Mouse (Mus musculus) kidney, embryonic 16.5 days (tissue): Measurements from ENCODE around the gene Col19a1. TPM values are rescaled to one million over a fixed set of nuclear protein-coding genes. Genes with fewer than 3 reads are reported as not detected.
A peak's percentile ranks its signal among the peaks of the same experiment; 100 is the strongest.
"Not testable (repeated sequence)": the region's sequence is repeated elsewhere in the genome, so short reads cannot be mapped to it uniquely, and the experiment has no call there.

Experiments
- ATAC-seq: fragments of 200-750 bp; cut with Nextera tagmentation; 2 replicates; pipeline ENCODE4 v1.8.0; 2017; ENCODE audit warnings: moderate TSS enrichment; ENCODE audit not compliant: low FRiP score, low TSS enrichment
- H3K27ac ChIP-seq: fragments of 300-500 bp; sonication (generic); 2 replicates; pipeline ENCODE4 v1.5.1; 2014; ENCODE audit warnings: low read length
- H3K27me3 ChIP-seq: fragments of 300-500 bp; sonication (generic); 2 replicates; pipeline ENCODE4 v1.6.1; 2014; ENCODE audit warnings: low read length, control low read depth, mixed read lengths; ENCODE audit not compliant: insufficient read depth
- H3K36me3 ChIP-seq: fragments of 300-500 bp; sonication (generic); 2 replicates; pipeline ENCODE4 v1.6.1; 2014; ENCODE audit warnings: low read length, control low read depth, mixed read lengths; ENCODE audit not compliant: insufficient read depth
- H3K4me1 ChIP-seq: fragments of 300-500 bp; sonication (generic); 2 replicates; pipeline ENCODE4 v1.6.1; 2014; ENCODE audit warnings: low read length, control low read depth, mixed read lengths; ENCODE audit not compliant: insufficient read depth
- H3K4me2 ChIP-seq: fragments of 300-500 bp; sonication (generic); replicated peaks from 2 replicates; pipeline ENCODE4 v1.6.1; 2014; ENCODE audit warnings: low read depth, low read length
- H3K4me3 ChIP-seq: fragments of 300-500 bp; sonication (generic); 2 replicates; pipeline ENCODE4 v1.5.1; 2014; ENCODE audit warnings: mild to moderate bottlenecking, low read length
- H3K9ac ChIP-seq: fragments of 300-500 bp; sonication (generic); replicated peaks from 2 replicates; pipeline ENCODE4 v1.6.1; 2014; ENCODE audit warnings: low read length
- H3K9me3 ChIP-seq: fragments of 300-500 bp; sonication (generic); 2 replicates; pipeline ENCODE4 v1.6.1; 2016; ENCODE audit warnings: low read length, control low read depth
- WGBS: fragments of 180-500 bp; shearing (Covaris S2); extraction: QIAGEN DNeasy Blood & Tissue Kit; methylation state at CpG from one replicate; pipeline ENCODE4 v1.1.7; 2014; 5-methylcytosine and 5-hydroxymethylcytosine counted together
- polyA plus RNA-seq: library from polyadenylated mRNA; unstranded; fragments of >200 nt; fragmentation: Nextera tagmentation; extraction: Ambion mirVana; gene quantifications from 2 replicates; pipeline ENCODE4 v1.2.1, GENCODE M21; 2015

Col19a1 gene
- polyA plus RNA-seq: 0.15 and 0.23 TPM in 2 replicates

GRCm38 (mm10) chr1:24587141-24587541, at the start of gene Col19a1:
Gene Col19a1, minus strand, starts transcription at chr1:24587472.
- Histone ChIP-seq H3K4me1 (peaks cover 12% of the 10 kb centered on the region), H3K27ac (no peak within 1 kb of the TSS), H3K27me3 (peaks cover 58% of the 10 kb centered on the region), H3K4me2 (peak within 1 kb of the TSS; percentile 91), H3K36me3 (no peaks in the 10 kb centered on the region), H3K9me3 (no peaks in the 10 kb centered on the region), H3K4me3 (peak within 1 kb of the TSS; percentile 56), H3K9ac (peak within 1 kb of the TSS; percentile 46)
- under 1% methylated on average over 22 of the region's 22 CpGs for WGBS
- peak; percentile 70; the same call in 1 of the 2 replicates for ATAC-seq

- ATAC-seq: peak; percentile 46; the same call in 1 of the 2 replicates
- H3K4me1 ChIP-seq: no peaks in the 10 kb centered on the region
- H3K27me3 ChIP-seq: no peaks in the 10 kb centered on the region
- H3K4me3 ChIP-seq: no peak overlapping the region
- H3K9ac ChIP-seq: no peak overlapping the region
- no peak overlapping the region for H3K27ac ChIP-seq
- no peaks in the 10 kb centered on the region; the same call in 1 of the 2 replicates for H3K9me3 ChIP-seq
- peak overlapping the region; percentile 22; the same call in 1 of the 2 replicates for H3K4me2 ChIP-seq
- no peaks in the 10 kb centered on the region for H3K36me3 ChIP-seq
- 30% methylated on average over 14 of the region's 14 CpGs for WGBS
These were observed 46.4 kb upstream of the Col19a1 start for GRCm38 (mm10) chr1:24633553-24634132.

GRCm38 (mm10) chr1:24612556-24612955, 25.3 kb upstream of the Col19a1 start:
- not testable (repeated sequence) for H3K36me3 ChIP-seq, H3K9me3 ChIP-seq, H3K27ac ChIP-seq, H3K9ac ChIP-seq, H3K4me3 ChIP-seq, H3K4me1 ChIP-seq, H3K27me3 ChIP-seq, ATAC-seq, H3K4me2 ChIP-seq
- WGBS: 1% methylated on average over 1 of the region's 2 CpGs

- no peaks in the 10 kb centered on the region for H3K27me3 ChIP-seq
- no peaks in the 10 kb centered on the region for H3K36me3 ChIP-seq
- H3K4me2 ChIP-seq: no peak overlapping the region
- H3K9me3 ChIP-seq: peaks cover 3% of the 10 kb centered on the region; the same call in 1 of the 2 replicates
- WGBS: 96% methylated on average over 19 of the region's 19 CpGs
- H3K9ac ChIP-seq: no peak overlapping the region
- no peak for ATAC-seq
- H3K4me1 ChIP-seq: no peaks in the 10 kb centered on the region
- no peak overlapping the region for H3K27ac ChIP-seq
- no peak overlapping the region for H3K4me3 ChIP-seq
These were observed 7.8 kb upstream of the Col19a1 start for GRCm38 (mm10) chr1:24595096-24595495.

- H3K9ac ChIP-seq: peak overlapping the region; percentile 46
- H3K4me3 ChIP-seq: peak overlapping the region; percentile 56
- no peaks in the 10 kb centered on the region for H3K9me3 ChIP-seq
- H3K4me1 ChIP-seq: peaks cover 12% of the 10 kb centered on the region
- H3K36me3 ChIP-seq: no peaks in the 10 kb centered on the region
- under 1% methylated on average over 67 of the region's 72 CpGs for WGBS
- H3K4me2 ChIP-seq: peak overlapping the region; percentile 91
- peak; percentile 89 for ATAC-seq
- no peak overlapping the region for H3K27ac ChIP-seq
- H3K27me3 ChIP-seq: peaks cover 63% of the 10 kb centered on the region
These were observed 717 bp downstream of the Col19a1 start for GRCm38 (mm10) chr1:24586370-24587140.

- no peak overlapping the region for H3K4me2 ChIP-seq
- peaks cover 7% of the 10 kb centered on the region; the same call in 1 of the 2 replicates for H3K27me3 ChIP-seq
- no peak overlapping the region for H3K9ac ChIP-seq
- H3K4me3 ChIP-seq: no peak overlapping the region
- no peaks in the 10 kb centered on the region for H3K4me1 ChIP-seq
- no peak overlapping the region for H3K27ac ChIP-seq
- H3K9me3 ChIP-seq: no peaks in the 10 kb centered on the region
- WGBS: 69% methylated on average over 8 of the region's 8 CpGs
- ATAC-seq: no peak
- no peaks in the 10 kb centered on the region for H3K36me3 ChIP-seq
These were observed 14.7 kb downstream of the Col19a1 start for GRCm38 (mm10) chr1:24572602-24573001.

GRCm38 (mm10) chr1:24564113-24564512, 23.2 kb downstream of the Col19a1 start:
- peaks cover 6% of the 10 kb centered on the region for H3K4me1 ChIP-seq
- WGBS: 47% methylated on average over 2 of the region's 2 CpGs
- H3K4me3 ChIP-seq: no peak overlapping the region

GRCm38 (mm10) chr1:24558005-24558404, 29.3 kb downstream of the Col19a1 start:
- Histone ChIP-seq H3K9me3 (no peaks in the 10 kb centered on the region), H3K27me3 (peaks cover 2% of the 10 kb centered on the region; the same call in 1 of the 2 replicates), H3K27ac (no peak overlapping the region), H3K4me1 (peaks cover 5% of the 10 kb centered on the region), H3K4me2 (no peak overlapping the region), H3K9ac (no peak overlapping the region), H3K36me3 (no peaks in the 10 kb centered on the region), H3K4me3 (no peak overlapping the region)
- no peak for ATAC-seq
- 44% methylated on average over 10 of the region's 10 CpGs for WGBS

More at GRCm38 (mm10) chr1:24564113-24564512, 23.2 kb downstream of the Col19a1 start:
- ATAC-seq: no peak
- peaks cover 6% of the 10 kb centered on the region for H3K27me3 ChIP-seq
- H3K27ac ChIP-seq: no peak overlapping the region
- H3K9ac ChIP-seq: no peak overlapping the region
- no peaks in the 10 kb centered on the region for H3K36me3 ChIP-seq
- H3K9me3 ChIP-seq: no peaks in the 10 kb centered on the region
- H3K4me2 ChIP-seq: no peak overlapping the region

- Histone ChIP-seq H3K9ac (no peak overlapping the region), H3K4me1 (peaks cover 7% of the 10 kb centered on the region; the same call in 1 of the 2 replicates), H3K36me3 (no peaks in the 10 kb centered on the region), H3K9me3 (no peaks in the 10 kb centered on the region), H3K27me3 (no peaks in the 10 kb centered on the region), H3K4me3 (no peak overlapping the region), H3K4me2 (no peak overlapping the region), H3K27ac (no peak overlapping the region)
- WGBS: 39% methylated on average over 4 of the region's 4 CpGs
- peak; percentile 64; the same call in 1 of the 2 replicates for ATAC-seq
These were observed 33.8 kb downstream of the Col19a1 start for GRCm38 (mm10) chr1:24553462-24553861.
